Mouse (Mus musculus) macrophage (primary cell): Measurements from ENCODE around the gene Adamtsl3. TPM values are rescaled to one million over a fixed set of nuclear protein-coding genes. Genes with fewer than 3 reads are reported as not detected.

Experiments
- H3K27ac ChIP-seq: fragments of 350-480 bp; formaldehyde crosslinking; 2 replicates; pipeline ENCODE4 v1.9.0; 2021
- H3K36me3 ChIP-seq: fragments of 350-480 bp; formaldehyde crosslinking; 2 replicates; pipeline ENCODE4 v1.9.0; 2021; ENCODE audit errors: inconsistent target
- H3K4me3 ChIP-seq: fragments of 350-480 bp; formaldehyde crosslinking; 2 replicates; pipeline ENCODE4 v1.9.0; 2021; ENCODE audit errors: inconsistent target
- H3K79me2 ChIP-seq: fragments of 350-480 bp; formaldehyde crosslinking; 2 replicates; pipeline ENCODE4 v1.9.0; 2021; ENCODE audit errors: inconsistent target
- WGBS: methylation state at CpG from one replicate; pipeline ENCODE4 v1.1.7; 2026; ENCODE audit warnings: inconsistent platforms; ENCODE audit not compliant: missing documents; 5-methylcytosine and 5-hydroxymethylcytosine counted together
- polyA plus RNA-seq: library from polyadenylated mRNA; stranded (reverse); fragments of 250-400 nt; gene quantifications from 3 replicates; pipeline ENCODE4 v1.2.4, GENCODE M21; 2018; ENCODE audit warnings: inconsistent platforms

Adamtsl3 gene
- polyA plus RNA-seq, 1 experiment from 2014 or later = not detected

- no peaks in the 10 kb centered on the region for H3K79me2 ChIP-seq
- H3K36me3 ChIP-seq = no peaks in the 10 kb centered on the region
- no peak overlapping the region for H3K4me3 ChIP-seq
- whole genome bisulfite sequencing = 94% methylated on average over 1 of the region's 1 CpGs
- no peak overlapping the region for H3K27ac ChIP-seq
Observed at GRCm38 (mm10) chr7:82378311-82378710, 42.8 kb downstream of the Adamtsl3 start.

GRCm38 (mm10) chr7:82379765-82380164 is 44.3 kb downstream of the Adamtsl3 start:
- H3K27ac ChIP-seq = no peak overlapping the region
- no peaks in the 10 kb centered on the region for H3K79me2 ChIP-seq
- WGBS = 67% methylated on average over 7 of the region's 7 CpGs
- no peaks in the 10 kb centered on the region for H3K36me3 ChIP-seq
- no peak overlapping the region for H3K4me3 ChIP-seq

GRCm38 (mm10) chr7:82382843-82383535 is 47.5 kb downstream of the Adamtsl3 start:
- no peak overlapping the region for H3K4me3 ChIP-seq
- WGBS = 67% methylated on average over 4 of the region's 4 CpGs
- H3K36me3 ChIP-seq = no peaks in the 10 kb centered on the region
- H3K27ac ChIP-seq = no peak overlapping the region
- no peaks in the 10 kb centered on the region for H3K79me2 ChIP-seq

- H3K4me3 ChIP-seq = no peak overlapping the region
- H3K36me3 ChIP-seq = no peaks in the 10 kb centered on the region
- no peak overlapping the region for H3K27ac ChIP-seq
- H3K79me2 ChIP-seq = no peaks in the 10 kb centered on the region
- WGBS = 89% methylated on average over 3 of the region's 3 CpGs
Observed at GRCm38 (mm10) chr7:82383536-82383848, 48.0 kb downstream of the Adamtsl3 start.

GRCm38 (mm10) chr7:82387121-82387520 is 51.6 kb downstream of the Adamtsl3 start:
- no peak overlapping the region for H3K27ac ChIP-seq
- H3K4me3 ChIP-seq = no peak overlapping the region
- 93% methylated on average over 3 of the region's 3 CpGs for WGBS
- H3K36me3 ChIP-seq = no peaks in the 10 kb centered on the region
- no peaks in the 10 kb centered on the region for H3K79me2 ChIP-seq

GRCm38 (mm10) chr7:82394435-82395186 is 59.1 kb downstream of the Adamtsl3 start:
- 78% methylated on average over 6 of the region's 6 CpGs for WGBS

GRCm38 (mm10) chr7:82395239-82395638 is 59.7 kb downstream of the Adamtsl3 start:
- H3K79me2 ChIP-seq = no peaks in the 10 kb centered on the region
- 89% methylated on average over 12 of the region's 12 CpGs for WGBS

More at GRCm38 (mm10) chr7:82394435-82395186, 59.1 kb downstream of the Adamtsl3 start:
- Histone ChIP-seq H3K36me3 (no peaks in the 10 kb centered on the region), H3K79me2 (no peaks in the 10 kb centered on the region), H3K4me3 (no peak overlapping the region), H3K27ac (no peak overlapping the region)

GRCm38 (mm10) chr7:82395751-82396512 is 60.4 kb downstream of the Adamtsl3 start:
- Histone ChIP-seq H3K79me2 (no peaks in the 10 kb centered on the region), H3K36me3 (no peaks in the 10 kb centered on the region), H3K27ac (no peak overlapping the region), H3K4me3 (no peak overlapping the region)
- 88% methylated on average over 6 of the region's 6 CpGs for WGBS

More at GRCm38 (mm10) chr7:82395239-82395638, 59.7 kb downstream of the Adamtsl3 start:
- Histone ChIP-seq H3K27ac (no peak overlapping the region), H3K4me3 (no peak overlapping the region), H3K36me3 (no peaks in the 10 kb centered on the region)

GRCm38 (mm10) chr7:82396869-82397268 is 61.4 kb downstream of the Adamtsl3 start:
- Histone ChIP-seq H3K36me3 (no peaks in the 10 kb centered on the region), H3K79me2 (no peaks in the 10 kb centered on the region)
- WGBS = 75% methylated on average over 3 of the region's 5 CpGs

GRCm38 (mm10) chr7:82397632-82398031 is 62.1 kb downstream of the Adamtsl3 start:
- WGBS = 79% methylated on average over 8 of the region's 8 CpGs
- H3K27ac ChIP-seq = no peak overlapping the region
- no peak overlapping the region for H3K4me3 ChIP-seq
- H3K36me3 ChIP-seq = no peaks in the 10 kb centered on the region
- H3K79me2 ChIP-seq = no peaks in the 10 kb centered on the region

More at GRCm38 (mm10) chr7:82396869-82397268, 61.4 kb downstream of the Adamtsl3 start:
- no peak overlapping the region for H3K27ac ChIP-seq
- no peak overlapping the region for H3K4me3 ChIP-seq

- WGBS = 80% methylated on average over 9 of the region's 9 CpGs
- Histone ChIP-seq H3K4me3 (no peak overlapping the region), H3K27ac (no peak overlapping the region), H3K36me3 (no peaks in the 10 kb centered on the region), H3K79me2 (no peaks in the 10 kb centered on the region)
Observed at GRCm38 (mm10) chr7:82405466-82406045, 70.1 kb downstream of the Adamtsl3 start.

- WGBS = 92% methylated on average over 4 of the region's 4 CpGs
- Histone ChIP-seq H3K27ac (no peak overlapping the region), H3K79me2 (no peaks in the 10 kb centered on the region), H3K36me3 (no peaks in the 10 kb centered on the region), H3K4me3 (no peak overlapping the region)
Observed at GRCm38 (mm10) chr7:82410966-82411365, 75.5 kb downstream of the Adamtsl3 start.

- no peak overlapping the region for H3K27ac ChIP-seq
- no peaks in the 10 kb centered on the region for H3K79me2 ChIP-seq
- no peak overlapping the region for H3K4me3 ChIP-seq
- WGBS = 92% methylated on average over 6 of the region's 6 CpGs
- no peaks in the 10 kb centered on the region for H3K36me3 ChIP-seq
Observed at GRCm38 (mm10) chr7:82416653-82417052, 81.2 kb downstream of the Adamtsl3 start.

- no peak overlapping the region for H3K27ac ChIP-seq
- H3K36me3 ChIP-seq = no peaks in the 10 kb centered on the region
- 90% methylated on average over 4 of the region's 4 CpGs for WGBS
- no peaks in the 10 kb centered on the region for H3K79me2 ChIP-seq
- H3K4me3 ChIP-seq = no peak overlapping the region
Observed at GRCm38 (mm10) chr7:82417053-82417452, 81.6 kb downstream of the Adamtsl3 start.
